Mouse (Mus musculus): ENCODE measurements around the gene Hbq1a. TPM values are rescaled to one million over a fixed set of nuclear protein-coding genes. Genes with fewer than 3 reads are reported as not detected.
"Not testable (repeated sequence)": the region's sequence is repeated elsewhere in the genome, so short reads cannot be mapped to it uniquely, and the experiment has no call there.

Hbq1a gene
- polyA plus RNA-seq, 1 experiment from 2014 or later, result 6.1 TPM

- H3K9ac ChIP-seq, result peak overlapping the region; percentile 70
- WGBS (ENCODE audit: insufficient replicate concordance), result 35% methylated on average over 7 of the region's 7 CpGs
Observed at GRCm38 (mm10) chr11:32285031-32285775, 14.7 kb upstream of the Hbq1a start.

GRCm38 (mm10) chr11:32285887-32286286 lies 14.0 kb upstream of the Hbq1a start:
- H3K27me3 ChIP-seq; ATAC-seq (ENCODE audit: low read depth); H3K9me3 ChIP-seq (replicated peaks); DNase-seq: not testable (repeated sequence)
- peak overlapping the region; percentile 87 for H3K9ac ChIP-seq
- peak overlapping the region; percentile 63 for H3K4me3 ChIP-seq (replicated peaks)
- H3K27ac ChIP-seq, result peak overlapping the region; percentile 99
- H3K4me1 ChIP-seq (replicated peaks), result peaks cover 57% of the 10 kb centered on the region
- H3K4me2 ChIP-seq, result peak overlapping the region; percentile 78
- peaks cover 13% of the 10 kb centered on the region for H3K36me3 ChIP-seq

More at GRCm38 (mm10) chr11:32285031-32285775, 14.7 kb upstream of the Hbq1a start:
- ATAC-seq (ENCODE audit: low read depth) (peak; percentile 74), DNase-seq (peak; percentile 89)
- Histone ChIP-seq H3K4me3 (replicated peaks) (peak overlapping the region; percentile 49), H3K4me1 (replicated peaks) (peaks cover 59% of the 10 kb centered on the region), H3K27me3 (peaks cover 9% of the 10 kb centered on the region), H3K9me3 (replicated peaks) (no peaks in the 10 kb centered on the region), H3K36me3 (peaks cover 10% of the 10 kb centered on the region), H3K4me2 (peak overlapping the region; percentile 26; the same call in 1 of the 2 replicates), H3K27ac (peak overlapping the region; percentile 94)

DNA sequence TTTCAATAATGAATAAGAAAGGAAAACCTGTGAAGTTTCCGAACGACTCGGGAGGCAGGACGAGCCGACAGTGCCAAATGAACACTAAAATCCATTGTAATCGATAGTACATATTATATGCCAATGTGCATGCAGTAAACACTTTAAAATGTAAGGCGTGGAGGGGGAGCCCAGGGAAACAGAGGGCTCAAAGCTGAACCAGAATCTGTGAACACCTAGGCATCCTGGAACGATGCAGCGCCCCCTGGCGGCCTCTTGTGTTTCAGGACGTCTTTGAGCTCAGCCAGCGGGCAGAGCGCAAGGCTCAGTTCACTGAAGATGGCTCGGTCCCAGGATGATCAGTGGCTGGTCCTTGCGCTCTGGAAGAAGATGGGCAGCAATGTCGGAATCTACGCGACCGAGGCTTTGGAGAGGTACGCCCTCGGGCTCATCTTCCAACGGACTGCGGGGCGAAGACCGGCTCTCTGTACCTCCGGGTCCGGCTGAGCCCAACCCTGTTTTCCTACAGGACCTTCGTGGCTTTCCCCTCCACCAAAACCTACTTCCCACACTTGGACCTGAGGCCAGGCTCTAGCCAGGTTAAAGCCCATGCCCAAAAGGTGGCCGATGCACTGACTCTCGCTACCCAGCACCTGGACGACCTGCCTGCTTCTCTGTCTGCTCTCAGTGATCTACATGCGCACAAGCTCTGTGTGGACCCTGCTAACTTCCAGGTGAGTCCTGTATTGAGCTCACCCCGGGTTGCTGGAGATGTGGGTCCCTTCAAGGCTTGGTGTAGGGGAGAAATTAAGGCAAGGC lies 13.0 kb upstream of the Hbq1a start, which contains the start of gene Hbq1b:
Hbq1b (plus strand) TSS at position 271 of the 798 bp plus-strand sequence.
- Histone ChIP-seq H3K36me3 (peaks cover 20% of the 10 kb centered on the region), H3K4me3 (replicated peaks) (peak within 1 kb of the TSS; percentile 63), H3K4me2 (peak within 1 kb of the TSS; percentile 78), H3K9ac (peak within 1 kb of the TSS; percentile 87), H3K4me1 (replicated peaks) (peaks cover 57% of the 10 kb centered on the region), H3K27ac (peak within 1 kb of the TSS; percentile 99)
- H3K27me3 ChIP-seq; H3K9me3 ChIP-seq (replicated peaks); ATAC-seq (ENCODE audit: low read depth): not testable (repeated sequence)
- 17% methylated on average over 31 of the region's 33 CpGs for WGBS (ENCODE audit: insufficient replicate concordance)
- DNase-seq, result peak; percentile 84

- peak overlapping the region; percentile 99 for H3K27ac ChIP-seq
- 50% methylated on average over 9 of the region's 9 CpGs for WGBS (ENCODE audit: insufficient replicate concordance)
- no peak for ATAC-seq (ENCODE audit: low read depth)
- H3K4me1 ChIP-seq (replicated peaks), result peaks cover 57% of the 10 kb centered on the region
- DNase-seq, result no peak
- H3K27me3 ChIP-seq, result peaks cover 4% of the 10 kb centered on the region; the same call in 1 of the 2 replicates
- H3K4me3 ChIP-seq (replicated peaks), result peak overlapping the region; percentile 63
- no peaks in the 10 kb centered on the region for H3K9me3 ChIP-seq (replicated peaks)
- H3K36me3 ChIP-seq, result peaks cover 20% of the 10 kb centered on the region
- H3K9ac ChIP-seq, result peak overlapping the region; percentile 87
- H3K4me2 ChIP-seq, result peak overlapping the region; percentile 78
Observed at GRCm38 (mm10) chr11:32287493-32287825, 12.4 kb upstream of the Hbq1a start.

DNA sequence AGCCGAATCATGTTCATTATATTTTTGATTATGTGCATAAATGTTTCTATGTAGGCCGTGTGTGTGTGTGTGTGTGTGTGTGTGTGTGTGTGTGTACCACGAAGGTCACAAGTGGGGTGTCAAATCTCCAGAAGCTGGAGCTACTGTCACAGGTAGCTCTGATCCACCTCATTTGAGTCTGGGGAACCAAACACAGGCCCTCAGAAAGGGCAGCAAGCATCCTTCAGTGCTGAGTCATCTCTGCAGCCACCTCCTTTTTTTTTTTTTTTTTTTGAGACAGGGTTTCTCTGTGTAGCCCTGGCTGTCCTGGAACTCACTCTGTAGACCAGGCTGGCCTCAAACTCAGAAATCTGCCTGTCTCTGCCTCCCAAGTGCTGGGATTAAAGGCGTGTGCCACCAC lies 7.0 kb upstream of the Hbq1a start:
- ATAC-seq (ENCODE audit: low read depth); H3K9me3 ChIP-seq (replicated peaks); H3K27me3 ChIP-seq: not testable (repeated sequence)
- WGBS (ENCODE audit: insufficient replicate concordance), result 64% methylated on average over 4 of the region's 4 CpGs
- H3K4me1 ChIP-seq (replicated peaks), result peaks cover 72% of the 10 kb centered on the region
- H3K9ac ChIP-seq, result peak overlapping the region; percentile 87
- peak; percentile 54 for DNase-seq
- peak overlapping the region; percentile 99 for H3K27ac ChIP-seq
- peaks cover 28% of the 10 kb centered on the region for H3K36me3 ChIP-seq
- H3K4me2 ChIP-seq, result peak overlapping the region; percentile 78
- peak overlapping the region; percentile 30; the same call in 1 of the 2 replicates for H3K4me3 ChIP-seq (replicated peaks)

DNA sequence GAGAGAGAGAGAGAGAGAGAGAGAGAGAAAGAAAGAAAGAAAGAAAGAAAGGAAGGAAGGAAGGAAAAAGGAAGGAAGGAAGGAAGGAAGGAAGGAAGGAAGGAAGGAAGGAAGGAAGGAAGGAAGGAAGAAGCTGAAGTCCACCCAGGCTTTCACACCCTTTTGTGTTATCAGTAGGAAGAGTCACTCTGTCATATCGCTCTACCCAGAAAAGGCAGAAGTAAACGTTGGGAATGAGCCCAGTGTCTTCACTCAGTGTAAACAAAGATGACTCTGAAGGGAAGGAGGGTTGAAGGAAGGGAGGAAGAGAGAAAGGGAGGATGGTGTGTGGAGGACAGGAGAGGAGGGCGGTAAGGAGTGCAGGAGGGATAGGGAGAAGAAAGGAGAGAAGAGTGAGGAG lies 6.4 kb upstream of the Hbq1a start:
- ATAC-seq (ENCODE audit: low read depth), result peak; percentile 13; the same call in 1 of the 2 replicates
- Histone ChIP-seq H3K4me3 (replicated peaks) (peak overlapping the region; percentile 51; the same call in 1 of the 2 replicates), H3K4me1 (replicated peaks) (peaks cover 67% of the 10 kb centered on the region)

GRCm38 (mm10) chr11:32296203-32296602 lies 3.7 kb upstream of the Hbq1a start, which contains the start of gene Hba-a2:
Gene Hba-a2 (plus strand): TSS chr11:32296489.
- no CpG with 5 or more reads among the region's 4 CpGs for WGBS (ENCODE audit: insufficient replicate concordance)
- H3K9ac ChIP-seq, result peak within 1 kb of the TSS; percentile 87
- not testable (repeated sequence) for DNase-seq; H3K9me3 ChIP-seq (replicated peaks)
- peaks cover 20% of the 10 kb centered on the region for H3K36me3 ChIP-seq
- H3K27ac ChIP-seq, result peak within 1 kb of the TSS; percentile 99
- H3K27me3 ChIP-seq, result peaks cover 13% of the 10 kb centered on the region
- H3K4me2 ChIP-seq, result peak within 1 kb of the TSS; percentile 73
- ATAC-seq (ENCODE audit: low read depth), result peak; percentile 80
- peak within 1 kb of the TSS; percentile 63 for H3K4me3 ChIP-seq (replicated peaks)
- H3K4me1 ChIP-seq (replicated peaks), result peaks cover 55% of the 10 kb centered on the region

More for the DNA sequence above, 6.4 kb upstream of the Hbq1a start:
- DNase-seq, result peak; percentile 49
- not testable (repeated sequence) for H3K27me3 ChIP-seq; H3K9me3 ChIP-seq (replicated peaks)
- Histone ChIP-seq H3K27ac (peak overlapping the region; percentile 99), H3K4me2 (peak overlapping the region; percentile 78), H3K36me3 (peaks cover 26% of the 10 kb centered on the region), H3K9ac (peak overlapping the region; percentile 87)
- 31% methylated on average over 3 of the region's 3 CpGs for WGBS (ENCODE audit: insufficient replicate concordance)

DNA sequence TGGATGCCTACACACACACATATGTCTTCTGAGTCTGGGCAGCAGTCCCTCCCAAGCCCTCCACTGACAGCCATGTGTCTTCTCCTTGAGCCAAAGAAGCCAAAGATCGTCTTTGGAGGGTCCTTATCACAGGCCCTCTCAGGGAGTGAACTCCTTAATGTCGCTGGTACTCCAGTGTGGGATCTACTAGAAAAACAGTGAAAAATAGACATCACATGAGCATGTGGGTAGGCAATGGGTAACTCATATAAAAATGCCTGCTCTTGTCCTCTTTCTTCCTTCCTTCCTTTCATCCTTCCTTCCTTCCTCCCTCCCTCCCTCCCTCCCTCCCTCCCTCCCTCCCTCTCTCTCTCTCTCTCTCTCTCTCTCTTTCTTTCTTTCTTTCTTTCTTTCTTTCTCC lies 2.5 kb upstream of the Hbq1a start:
- Histone ChIP-seq H3K27ac (peak overlapping the region; percentile 97), H3K4me2 (peak overlapping the region; percentile 54), H3K27me3 (peaks cover 24% of the 10 kb centered on the region), H3K36me3 (peaks cover 28% of the 10 kb centered on the region), H3K4me1 (replicated peaks) (peaks cover 52% of the 10 kb centered on the region), H3K9ac (peak overlapping the region; percentile 80), H3K4me3 (replicated peaks) (peak overlapping the region; percentile 63)
- H3K9me3 ChIP-seq (replicated peaks); DNase-seq: not testable (repeated sequence)
- WGBS (ENCODE audit: insufficient replicate concordance), result 9% methylated on average over 2 of the region's 2 CpGs
- ATAC-seq (ENCODE audit: low read depth), result peak; percentile 6

GRCm38 (mm10) chr11:32297866-32298531 lies 1.9 kb upstream of the Hbq1a start:
- Histone ChIP-seq H3K4me2 (peak overlapping the region; percentile 45), H3K36me3 (peaks cover 34% of the 10 kb centered on the region), H3K4me3 (replicated peaks) (peak overlapping the region; percentile 63), H3K27ac (peak overlapping the region; percentile 97), H3K27me3 (peaks cover 30% of the 10 kb centered on the region), H3K4me1 (replicated peaks) (peaks cover 49% of the 10 kb centered on the region), H3K9ac (peak overlapping the region; percentile 80), H3K9me3 (replicated peaks) (no peaks in the 10 kb centered on the region)
- 46% methylated on average over 1 of the region's 1 CpGs for WGBS (ENCODE audit: insufficient replicate concordance)
- DNase-seq (no peak), ATAC-seq (ENCODE audit: low read depth) (peak; percentile 55)

GRCm38 (mm10) chr11:32298532-32298918 lies 1.3 kb upstream of the Hbq1a start:
- peak overlapping the region; percentile 45 for H3K4me2 ChIP-seq

More at GRCm38 (mm10) chr11:32298532-32298918, 1.3 kb upstream of the Hbq1a start:
- Histone ChIP-seq H3K4me3 (replicated peaks) (peak overlapping the region; percentile 63), H3K27me3 (peaks cover 30% of the 10 kb centered on the region), H3K36me3 (peaks cover 37% of the 10 kb centered on the region), H3K9me3 (replicated peaks) (no peaks in the 10 kb centered on the region), H3K4me1 (replicated peaks) (peaks cover 51% of the 10 kb centered on the region), H3K27ac (peak overlapping the region; percentile 97), H3K9ac (peak overlapping the region; percentile 80)
- no peak for ATAC-seq (ENCODE audit: low read depth)
- DNase-seq, result no peak
- WGBS (ENCODE audit: insufficient replicate concordance), result 87% methylated on average over 2 of the region's 2 CpGs

All from liver, embryonic 13.5 days (tissue).